Mouse (Mus musculus) liver, adult 2 months (tissue): ENCODE measurements at regions not wholly inside any gene's neighbourhood (a gene's known extent, or its start where the extent isn't known, plus 50 kb on each side); places are given as distances from the start of the nearest gene placed in this dataset.

ENCODE experiments used
- CTCF ChIP-seq: fragments of 200-500 bp; IDR thresholded peaks from 2 replicates; pipeline ENCODE4 v1.5.1; 2011; ENCODE audit warnings: low read depth, low read length, control low read depth
- POLR2A ChIP-seq: fragments of 200-500 bp; IDR thresholded peaks from 2 replicates; pipeline ENCODE4 v1.6.1; 2011; ENCODE audit warnings: low read length, control low read depth; ENCODE audit not compliant: insufficient read depth; ENCODE audit errors: extremely low read depth

GRCm38 (mm10) chr13:59313725-59314330 is 271.2 kb downstream of the Agtpbp1 start:
- no peak for TF ChIP-seq CTCF
- TF ChIP-seq POLR2A = no peak
